Mouse (Mus musculus): ENCODE measurements around the gene Ppard. TPM values are rescaled to one million over a fixed set of nuclear protein-coding genes. Genes with fewer than 3 reads are reported as not detected.

The Ppard gene
- polyA plus RNA-seq, 1 experiment from 2014 or later, result 1.3 TPM

- Histone ChIP-seq H3K4me1 (peaks cover 8% of the 10 kb centered on the region), H3K9me3 (no peaks in the 10 kb centered on the region), H3K9ac (replicated peaks) (no peak overlapping the region), H3K27me3 (no peaks in the 10 kb centered on the region), H3K4me2 (replicated peaks) (no peak overlapping the region), H3K4me3 (no peak overlapping the region), H3K27ac (replicated peaks) (no peak overlapping the region), H3K36me3 (no peaks in the 10 kb centered on the region)
- 82% methylated on average over 18 of the region's 18 CpGs for WGBS
- ATAC-seq (replicated peaks), result no peak
Measured at GRCm38 (mm10) chr17:28231026-28231736, 1.3 kb upstream of the Ppard start.

GRCm38 (mm10) chr17:28233091-28233731, 711 bp downstream of the Ppard start:
- Histone ChIP-seq H3K9me3 (no peaks in the 10 kb centered on the region), H3K4me3 (peak overlapping the region; percentile 64), H3K36me3 (no peaks in the 10 kb centered on the region), H3K9ac (replicated peaks) (peak overlapping the region; percentile 61), H3K4me2 (replicated peaks) (peak overlapping the region; percentile 76), H3K27me3 (no peaks in the 10 kb centered on the region), H3K27ac (replicated peaks) (0 out of 2 replicates have a peak overlapping the region, but pooled peaks have one; percentile 35), H3K4me1 (peaks cover 6% of the 10 kb centered on the region)
- no peak for ATAC-seq (replicated peaks)
- WGBS, result 6% methylated on average over 17 of the region's 17 CpGs

DNA sequence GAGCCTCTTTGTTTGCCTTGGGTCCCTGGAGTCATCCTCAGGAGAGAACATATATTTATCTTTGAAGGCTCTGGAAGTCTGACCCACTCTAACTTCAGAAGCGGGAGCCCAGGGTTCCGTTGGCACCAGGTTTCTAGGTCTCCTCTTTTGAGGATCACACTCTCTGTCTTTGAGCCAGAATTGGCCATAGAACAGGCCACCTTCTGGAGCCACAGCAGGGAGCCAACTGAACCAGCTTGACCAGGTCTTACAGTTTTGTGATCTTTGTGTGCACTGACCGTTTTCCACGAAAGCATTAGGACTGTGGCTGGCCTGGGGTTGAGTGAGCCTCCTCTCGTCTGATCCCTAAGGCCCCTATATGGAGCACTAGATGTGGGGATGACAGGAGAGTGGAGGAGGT, 2.1 kb downstream of the Ppard start:
- no peaks in the 10 kb centered on the region for H3K9me3 ChIP-seq
- H3K9ac ChIP-seq (replicated peaks), result no peak overlapping the region
- H3K4me1 ChIP-seq, result peaks cover 6% of the 10 kb centered on the region
- H3K4me2 ChIP-seq (replicated peaks), result no peak overlapping the region
- no peaks in the 10 kb centered on the region for H3K36me3 ChIP-seq
- no peak overlapping the region for H3K4me3 ChIP-seq
- H3K27me3 ChIP-seq, result no peaks in the 10 kb centered on the region
- H3K27ac ChIP-seq (replicated peaks), result no peak overlapping the region
- ATAC-seq (replicated peaks), result no peak
- WGBS, result 86% methylated on average over 5 of the region's 5 CpGs

GRCm38 (mm10) chr17:28235982-28236635, 3.6 kb downstream of the Ppard start:
- no peaks in the 10 kb centered on the region for H3K9me3 ChIP-seq
- no peak overlapping the region for H3K4me3 ChIP-seq
- H3K27ac ChIP-seq (replicated peaks), result 0 out of 2 replicates have a peak overlapping the region, but pooled peaks have one; percentile 8
- H3K36me3 ChIP-seq, result no peaks in the 10 kb centered on the region
- no peaks in the 10 kb centered on the region for H3K27me3 ChIP-seq
- H3K4me1 ChIP-seq, result peaks cover 6% of the 10 kb centered on the region
- 82% methylated on average over 7 of the region's 7 CpGs for WGBS
- no peak overlapping the region for H3K4me2 ChIP-seq (replicated peaks)
- no peak overlapping the region for H3K9ac ChIP-seq (replicated peaks)
- no peak for ATAC-seq (replicated peaks)

GRCm38 (mm10) chr17:28236636-28237015, 4.1 kb downstream of the Ppard start:
- Histone ChIP-seq H3K36me3 (no peaks in the 10 kb centered on the region), H3K27me3 (no peaks in the 10 kb centered on the region), H3K9me3 (no peaks in the 10 kb centered on the region), H3K4me3 (no peak overlapping the region), H3K4me2 (replicated peaks) (no peak overlapping the region), H3K9ac (replicated peaks) (no peak overlapping the region), H3K27ac (replicated peaks) (peak overlapping the region; percentile 8; the same call in 1 of the 2 replicates), H3K4me1 (peaks cover 6% of the 10 kb centered on the region)
- WGBS, result 89% methylated on average over 4 of the region's 4 CpGs
- ATAC-seq (replicated peaks), result no peak

DNA sequence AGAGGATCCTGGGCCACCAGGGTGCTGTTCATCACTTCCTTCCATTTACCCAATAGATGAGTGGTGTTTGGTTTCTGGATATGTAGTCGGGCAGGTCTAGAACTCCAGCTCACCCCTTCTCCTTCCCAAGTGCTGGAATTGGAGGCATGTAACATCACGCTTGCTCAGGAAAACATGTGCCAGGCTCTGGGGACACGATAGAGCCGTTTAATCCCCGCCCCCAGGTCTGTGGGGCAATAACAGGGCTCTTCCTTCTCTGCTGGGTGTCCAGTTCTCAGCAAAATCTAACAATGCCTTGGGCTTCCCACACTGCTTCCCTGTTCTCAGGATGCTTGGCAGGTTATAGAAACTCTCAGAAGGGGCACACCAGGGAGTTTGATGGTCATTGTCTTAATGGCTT, 4.9 kb downstream of the Ppard start:
- H3K36me3 ChIP-seq, result no peaks in the 10 kb centered on the region
- peaks cover 6% of the 10 kb centered on the region for H3K4me1 ChIP-seq
- no peak overlapping the region for H3K27ac ChIP-seq (replicated peaks)

DNA sequence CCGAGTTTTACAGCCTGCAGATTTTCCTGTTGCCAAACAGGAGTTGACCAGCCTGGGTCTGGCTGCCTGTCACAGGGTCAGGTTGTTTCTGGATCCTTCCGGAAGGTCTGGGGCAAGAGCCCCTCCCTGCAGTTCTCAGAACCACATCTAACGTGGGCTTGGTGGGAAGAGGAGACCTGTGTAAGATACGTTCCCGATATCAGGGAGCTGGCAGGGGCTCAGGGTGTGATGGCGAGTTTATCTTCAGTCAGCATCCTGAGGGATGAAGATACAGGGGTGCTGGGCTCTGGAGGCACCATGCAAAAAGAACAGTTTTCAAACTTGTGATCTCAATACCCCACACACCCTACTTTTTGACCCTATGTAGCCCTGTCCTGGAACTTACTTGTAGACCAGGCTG, 5.4 kb downstream of the Ppard start:
- WGBS, result 74% methylated on average over 6 of the region's 6 CpGs
- no peaks in the 10 kb centered on the region for H3K9me3 ChIP-seq
- no peak for ATAC-seq (replicated peaks)

More for the DNA sequence above, 4.9 kb downstream of the Ppard start:
- WGBS, result 47% methylated on average over 5 of the region's 5 CpGs
- Histone ChIP-seq H3K9me3 (no peaks in the 10 kb centered on the region), H3K9ac (replicated peaks) (no peak overlapping the region), H3K4me3 (no peak overlapping the region), H3K4me2 (replicated peaks) (no peak overlapping the region), H3K27me3 (no peaks in the 10 kb centered on the region)
- ATAC-seq (replicated peaks), result no peak

DNA sequence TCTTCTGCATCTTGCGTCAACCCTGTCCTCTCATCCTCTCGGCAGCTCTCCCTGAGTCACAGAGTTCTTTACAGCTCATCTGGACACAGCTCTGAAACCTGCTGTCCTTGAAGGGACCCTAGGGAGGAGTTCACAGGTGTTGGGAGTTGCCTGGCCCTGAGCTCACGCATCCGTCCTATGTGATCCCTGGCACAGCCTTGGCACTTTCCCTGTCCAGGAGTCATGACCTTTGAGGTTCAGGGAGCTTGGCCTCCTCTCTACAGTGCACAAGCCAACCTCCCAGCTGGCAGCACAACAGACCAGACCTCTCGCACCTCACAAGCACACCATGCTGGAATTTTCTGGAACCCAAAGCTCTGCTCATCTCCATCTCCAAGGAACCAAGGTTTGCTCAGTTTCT, 8.3 kb downstream of the Ppard start:
- Histone ChIP-seq H3K9ac (replicated peaks) (no peak overlapping the region), H3K4me1 (peaks cover 12% of the 10 kb centered on the region), H3K4me2 (replicated peaks) (no peak overlapping the region), H3K27me3 (no peaks in the 10 kb centered on the region), H3K9me3 (no peaks in the 10 kb centered on the region), H3K4me3 (no peak overlapping the region), H3K36me3 (no peaks in the 10 kb centered on the region), H3K27ac (replicated peaks) (no peak overlapping the region)
- no peak for ATAC-seq (replicated peaks)
- 94% methylated on average over 5 of the region's 5 CpGs for WGBS

More for the DNA sequence above, 5.4 kb downstream of the Ppard start:
- Histone ChIP-seq H3K36me3 (no peaks in the 10 kb centered on the region), H3K4me2 (replicated peaks) (no peak overlapping the region), H3K4me3 (no peak overlapping the region), H3K27me3 (no peaks in the 10 kb centered on the region), H3K27ac (replicated peaks) (no peak overlapping the region), H3K9ac (replicated peaks) (no peak overlapping the region), H3K4me1 (peaks cover 6% of the 10 kb centered on the region)

- no peak overlapping the region for H3K27ac ChIP-seq (replicated peaks)
- no peak overlapping the region for H3K4me2 ChIP-seq (replicated peaks)
- no peak for ATAC-seq (replicated peaks)
- H3K9ac ChIP-seq (replicated peaks), result no peak overlapping the region
- no peaks in the 10 kb centered on the region for H3K27me3 ChIP-seq
- no peaks in the 10 kb centered on the region for H3K9me3 ChIP-seq
- WGBS, result 80% methylated on average over 6 of the region's 6 CpGs
- H3K4me1 ChIP-seq, result peaks cover 12% of the 10 kb centered on the region
- H3K36me3 ChIP-seq, result no peaks in the 10 kb centered on the region
- no peak overlapping the region for H3K4me3 ChIP-seq
Measured at GRCm38 (mm10) chr17:28242296-28242695, 9.8 kb downstream of the Ppard start.

- no peak overlapping the region for H3K27ac ChIP-seq (replicated peaks)
- H3K27me3 ChIP-seq, result no peaks in the 10 kb centered on the region
- H3K9ac ChIP-seq (replicated peaks), result no peak overlapping the region
- no peak overlapping the region for H3K4me3 ChIP-seq
- 0 out of 2 replicates have a peak, but pooled peaks have one; percentile 11 for ATAC-seq (replicated peaks)
- peaks cover 12% of the 10 kb centered on the region for H3K4me1 ChIP-seq
- H3K4me2 ChIP-seq (replicated peaks), result no peak overlapping the region
- H3K9me3 ChIP-seq, result no peaks in the 10 kb centered on the region
- 86% methylated on average over 6 of the region's 6 CpGs for WGBS
- no peaks in the 10 kb centered on the region for H3K36me3 ChIP-seq
Measured at GRCm38 (mm10) chr17:28244214-28244613, 11.7 kb downstream of the Ppard start.

GRCm38 (mm10) chr17:28244714-28245113, 12.2 kb downstream of the Ppard start:
- no peaks in the 10 kb centered on the region for H3K27me3 ChIP-seq
- H3K36me3 ChIP-seq, result no peaks in the 10 kb centered on the region
- WGBS, result 19% methylated on average over 6 of the region's 6 CpGs
- H3K4me3 ChIP-seq, result no peak overlapping the region
- peak; percentile 48; the same call in 1 of the 2 replicates for ATAC-seq (replicated peaks)
- H3K9me3 ChIP-seq, result no peaks in the 10 kb centered on the region
- peaks cover 12% of the 10 kb centered on the region for H3K4me1 ChIP-seq
- H3K4me2 ChIP-seq (replicated peaks), result no peak overlapping the region
- no peak overlapping the region for H3K9ac ChIP-seq (replicated peaks)
- no peak overlapping the region for H3K27ac ChIP-seq (replicated peaks)

DNA sequence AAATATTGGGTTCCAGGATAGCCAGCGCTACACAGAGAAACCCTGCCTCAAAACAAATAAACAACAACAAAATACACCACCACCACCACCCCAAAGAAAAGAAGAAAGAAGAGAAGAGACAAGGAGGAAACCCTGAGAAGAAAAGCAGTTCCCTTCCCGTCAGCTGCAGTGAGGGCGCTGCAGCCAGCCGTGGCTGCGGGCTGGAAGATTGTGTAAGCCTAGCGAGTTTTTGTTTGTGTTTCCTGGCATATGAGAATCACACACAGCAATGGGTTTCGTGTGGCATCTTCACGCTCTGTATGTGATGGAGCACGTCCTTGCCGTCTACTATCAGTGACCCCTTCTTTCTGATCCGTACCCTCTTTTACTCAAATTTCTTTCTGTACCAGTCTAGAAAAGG, 14.1 kb downstream of the Ppard start:
- Histone ChIP-seq H3K27me3 (no peaks in the 10 kb centered on the region), H3K4me1 (peaks cover 12% of the 10 kb centered on the region), H3K36me3 (no peaks in the 10 kb centered on the region), H3K9me3 (no peaks in the 10 kb centered on the region), H3K4me2 (replicated peaks) (no peak overlapping the region), H3K27ac (replicated peaks) (no peak overlapping the region), H3K4me3 (no peak overlapping the region), H3K9ac (replicated peaks) (no peak overlapping the region)
- no peak for ATAC-seq (replicated peaks)
- 72% methylated on average over 11 of the region's 11 CpGs for WGBS
